Mouse (Mus musculus) lung, adult 2 months (tissue): ENCODE measurements at regions not wholly inside any gene's neighbourhood (a gene's known extent, or its start where the extent isn't known, plus 50 kb on each side); places are given as distances from the start of the nearest gene placed in this dataset.

Experiments
- CTCF ChIP-seq: fragments of 200-500 bp; IDR thresholded peaks from 2 replicates; pipeline ENCODE4 v1.5.1; 2011; ENCODE audit warnings: mild to moderate bottlenecking, low read length, control low read depth; ENCODE audit not compliant: insufficient read depth
- POLR2A ChIP-seq: fragments of 200-500 bp; IDR thresholded peaks from 2 replicates; pipeline ENCODE4 v1.6.1; 2011; ENCODE audit warnings: low read depth, mild to moderate bottlenecking, control low read depth, low read length, borderline replicate concordance; ENCODE audit errors: extremely low read depth

GRCm38 (mm10) chr16:93028640-93029039 lies 202.7 kb upstream of the Runx1 start:
- TF ChIP-seq CTCF: no peak
- TF ChIP-seq POLR2A: no peak
